Mouse (Mus musculus) small intestine, adult 2 months (tissue): ENCODE measurements around the gene Ahcyl1.

Source experiments
- CTCF ChIP-seq: fragments of 200-500 bp; IDR thresholded peaks from 2 replicates; pipeline ENCODE4 v1.5.1; 2012; ENCODE audit warnings: low read depth, mild to moderate bottlenecking, control low read depth, inconsistent platforms, low read length, moderate library complexity, mixed read lengths; ENCODE audit not compliant: insufficient replicate concordance, insufficient read length; ENCODE audit errors: extremely low read depth
- POLR2A ChIP-seq: fragments of 200-500 bp; IDR thresholded peaks from 2 replicates; pipeline ENCODE4 v1.6.1; 2012; ENCODE audit warnings: low read depth, mild to moderate bottlenecking, control low read depth, inconsistent platforms, low read length, moderate library complexity

DNA sequence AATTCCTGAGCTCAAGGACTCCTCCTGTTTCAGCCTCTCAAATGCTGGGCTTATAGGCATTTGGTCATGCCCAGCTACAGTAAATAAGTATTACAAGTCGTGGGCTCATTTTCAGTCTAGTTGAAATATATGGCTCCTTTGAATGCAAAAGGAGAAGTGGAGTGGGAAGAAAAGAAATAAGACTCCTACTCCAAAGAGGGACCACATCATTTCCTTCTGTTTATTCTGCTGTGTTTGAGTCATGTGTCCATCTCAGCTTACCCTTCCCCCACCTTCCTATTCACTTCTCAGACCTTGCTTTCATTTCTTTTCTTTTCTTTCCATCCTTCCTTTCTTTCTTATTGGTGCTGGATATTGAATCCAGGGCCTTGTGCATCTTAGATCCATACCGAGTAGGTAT is 24.9 kb downstream of the Ahcyl1 start:
- no peak for TF ChIP-seq POLR2A
- no peak for TF ChIP-seq CTCF
